Mouse (Mus musculus) CH12.LX (cell line): ENCODE measurements around the gene Rbbp5. TPM values are rescaled to one million over a fixed set of nuclear protein-coding genes. Genes with fewer than 3 reads are reported as not detected.

ENCODE experiments used
- DNase-seq: peaks from one replicate; pipeline ENCODE4 v3.0.0-alpha.2; 2013; ENCODE audit errors: extremely low read depth
- H3K27ac ChIP-seq: 2 replicates; pipeline ENCODE4 v1.5.1; 2012; ENCODE audit warnings: low read depth, mild to moderate bottlenecking, control low read depth, moderate library complexity; ENCODE audit not compliant: insufficient read depth
- H3K27me3 ChIP-seq: replicated peaks from 2 replicates; pipeline ENCODE3; 2012; ENCODE audit warnings: inconsistent platforms
- H3K36me3 ChIP-seq, 2 experiments: replicated peaks in 1 of 2; 2 replicates each; pipeline versions ENCODE3 to v1.6.1; 2012; ENCODE audit warnings: inconsistent platforms in 1 of 2, low read length in 1 of 2, mild to moderate bottlenecking in 1 of 2, mixed read lengths in 1 of 2, moderate library complexity in 1 of 2; ENCODE audit not compliant: control insufficient read depth in 1 of 2, insufficient read depth in 1 of 2
- H3K4me1 ChIP-seq, 2 experiments: 2 replicates each; pipeline ENCODE4 v1.6.1; 2012; ENCODE audit warnings: inconsistent platforms in 1 of 2, moderate library complexity in 1 of 2; ENCODE audit not compliant: insufficient read depth in 2 of 2, control insufficient read depth in 1 of 2
- H3K4me2 ChIP-seq: 2 replicates; pipeline ENCODE4 v1.6.1; 2012; ENCODE audit warnings: low read depth, mild to moderate bottlenecking, control low read depth; ENCODE audit not compliant: poor library complexity, insufficient read depth, severe bottlenecking
- H3K4me3 ChIP-seq, 3 experiments: fragments of 150-350 bp in 1 of 3; sonication (generic) in 1 of 3; replicated peaks in 1 of 3; 2 replicates each; pipeline versions ENCODE3 to v1.5.1; 2011 to 2012; ENCODE audit warnings: low read depth in 2 of 3, low read length in 2 of 3, mild to moderate bottlenecking in 2 of 3, moderate library complexity in 2 of 3, control low read depth in 1 of 3, improper control_type of control experiment in 1 of 3, inconsistent platforms in 1 of 3, mixed read lengths in 1 of 3; ENCODE audit not compliant: poor library complexity in 1 of 3
- H3K79me2 ChIP-seq: replicated peaks from 2 replicates; pipeline ENCODE4 v1.6.1; 2012; ENCODE audit warnings: mild to moderate bottlenecking, moderate library complexity; ENCODE audit not compliant: control insufficient read depth, poor library complexity, insufficient read depth, severe bottlenecking; ENCODE audit errors: extremely low read depth
- H3K9ac ChIP-seq: 2 replicates; pipeline ENCODE4 v1.6.1; 2012; ENCODE audit warnings: low read depth, mild to moderate bottlenecking, control low read depth, moderate library complexity; ENCODE audit not compliant: insufficient read depth
- H3K9me3 ChIP-seq: replicated peaks from 2 replicates; pipeline ENCODE3; 2012; ENCODE audit warnings: low read length, inconsistent platforms, mixed read lengths
- BHLHE40 ChIP-seq: IDR thresholded peaks from 2 replicates; pipeline ENCODE4 v1.6.1; 2011; ENCODE audit warnings: mild to moderate bottlenecking, low read depth, low read length, improper control_type of control experiment
- CHD1 ChIP-seq: IDR thresholded peaks from 2 replicates; pipeline ENCODE4 v1.6.1; 2012; ENCODE audit warnings: low read depth, low read length, improper control_type of control experiment, inconsistent platforms
- CHD2 ChIP-seq: IDR thresholded peaks from 2 replicates; pipeline ENCODE4 v1.6.1; 2011; ENCODE audit warnings: low read length, improper control_type of control experiment
- CTCF ChIP-seq, 2 experiments: IDR thresholded peaks in 1 of 2; conservative IDR thresholded peaks in 1 of 2; 2 replicates each; pipeline ENCODE4 v1.5.1; 2011 to 2012; ENCODE audit warnings: low read depth in 2 of 2, low read length in 2 of 2, improper control_type of control experiment in 1 of 2, inconsistent platforms in 1 of 2, mild to moderate bottlenecking in 1 of 2, moderate library complexity in 1 of 2
- ELF1 ChIP-seq: IDR thresholded peaks from 2 replicates; pipeline ENCODE4 v1.6.1; 2014; ENCODE audit warnings: low read depth, mild to moderate bottlenecking, inconsistent platforms, low read length, improper control_type of control experiment
- EP300 ChIP-seq: IDR thresholded peaks from 2 replicates; pipeline ENCODE4 v1.6.1; 2011; ENCODE audit warnings: low read length, improper control_type of control experiment
- ETS1 ChIP-seq: conservative IDR thresholded peaks from 2 replicates; pipeline ENCODE4 v1.6.1; 2012; ENCODE audit warnings: low read depth, mild to moderate bottlenecking, inconsistent platforms, low read length, improper control_type of control experiment, moderate library complexity
- IRF4 ChIP-seq: IDR thresholded peaks from 2 replicates; pipeline ENCODE4 v1.6.1; 2014; ENCODE audit warnings: low read depth, mild to moderate bottlenecking, inconsistent platforms, low read length, improper control_type of control experiment
- KAT2A ChIP-seq: IDR thresholded peaks from 2 replicates; pipeline ENCODE4 v1.6.1; 2012; ENCODE audit warnings: low read length, improper control_type of control experiment, inconsistent platforms; ENCODE audit not compliant: insufficient replicate concordance
- MAFK ChIP-seq: IDR thresholded peaks from 2 replicates; pipeline ENCODE4 v1.6.1; 2011; ENCODE audit warnings: low read length, improper control_type of control experiment; ENCODE audit not compliant: insufficient replicate concordance
- MAZ ChIP-seq: IDR thresholded peaks from 2 replicates; pipeline ENCODE4 v1.6.1; 2012; ENCODE audit warnings: low read depth, mild to moderate bottlenecking, inconsistent platforms, low read length, improper control_type of control experiment, moderate library complexity
- MEF2A ChIP-seq: IDR thresholded peaks from 2 replicates; pipeline ENCODE4 v1.6.1; 2014; ENCODE audit warnings: low read depth, mild to moderate bottlenecking, inconsistent platforms, low read length, improper control_type of control experiment, borderline replicate concordance
- MXI1 ChIP-seq: IDR thresholded peaks from 2 replicates; pipeline ENCODE4 v1.6.1; 2011; ENCODE audit warnings: mild to moderate bottlenecking, low read depth, low read length, improper control_type of control experiment
- NRF1 ChIP-seq: IDR thresholded peaks from 2 replicates; pipeline ENCODE4 v1.6.1; 2014; ENCODE audit warnings: low read depth, mild to moderate bottlenecking, inconsistent platforms, low read length, improper control_type of control experiment, moderate library complexity
- PAX5 ChIP-seq: IDR thresholded peaks from 2 replicates; pipeline ENCODE4 v1.6.1; 2012; ENCODE audit warnings: low read length, inconsistent platforms, mixed read lengths
- RAD21 ChIP-seq: IDR thresholded peaks from 2 replicates; pipeline ENCODE4 v1.6.1; 2011; ENCODE audit warnings: low read depth, mild to moderate bottlenecking, low read length, improper control_type of control experiment, moderate library complexity
- RCOR1 ChIP-seq: conservative IDR thresholded peaks from 2 replicates; pipeline ENCODE4 v1.6.1; 2012; ENCODE audit warnings: low read depth, mild to moderate bottlenecking, inconsistent platforms, low read length, improper control_type of control experiment
- SMC3 ChIP-seq: IDR thresholded peaks from 2 replicates; pipeline ENCODE4 v1.6.1; 2011; ENCODE audit warnings: low read depth, low read length, improper control_type of control experiment
- TBP ChIP-seq: conservative IDR thresholded peaks from 2 replicates; pipeline ENCODE4 v1.6.1; 2011; ENCODE audit warnings: low read depth, low read length, improper control_type of control experiment
- TCF12 ChIP-seq: IDR thresholded peaks from 2 replicates; pipeline ENCODE4 v1.6.1; 2014; ENCODE audit warnings: low read depth, mild to moderate bottlenecking, inconsistent platforms, low read length, improper control_type of control experiment
- UBTF ChIP-seq: IDR thresholded peaks from 2 replicates; pipeline ENCODE4 v1.6.1; 2012; ENCODE audit warnings: low read depth, mild to moderate bottlenecking, inconsistent platforms, low read length, improper control_type of control experiment, moderate library complexity
- USF1 ChIP-seq: IDR thresholded peaks from 2 replicates; pipeline ENCODE4 v1.6.1; 2014; ENCODE audit warnings: low read depth, mild to moderate bottlenecking, inconsistent platforms, low read length, improper control_type of control experiment
- USF2 ChIP-seq: conservative IDR thresholded peaks from 2 replicates; pipeline ENCODE4 v1.6.1; 2011; ENCODE audit warnings: low read depth, low read length, improper control_type of control experiment
- ZC3H11A ChIP-seq: IDR thresholded peaks from 2 replicates; pipeline ENCODE4 v1.6.1; 2012; ENCODE audit warnings: low read depth, mild to moderate bottlenecking, inconsistent platforms, low read length, improper control_type of control experiment
- dilution Hi-C: fragments of 300-500 bp; cut with MboI; formaldehyde crosslinking; loops from 2 replicates; pipeline ENCODE4 v1.14.3; 2020; ENCODE audit warnings: low sequenced_read_pairs; ENCODE audit not compliant: extremely low pct_unique_long_range_greater_than_20kb, extremely low pct_ligation_motif_present
- in situ Hi-C: fragments of 300-500 bp; cut with MboI; formaldehyde crosslinking; loops from 3 replicates; pipeline ENCODE4 v1.14.3; 2019; ENCODE audit warnings: low sequenced_read_pairs, low pct_ligation_motif_present, low pct_unique_long_range_greater_than_20kb, mixed read lengths
- polyA plus RNA-seq: library from polyadenylated mRNA; unstranded; fragments of >175 nt; gene quantifications from 2 replicates; pipeline ENCODE4 v1.2.1, GENCODE M21; 2012; ENCODE audit warnings: low read depth; ENCODE audit not compliant: insufficient read length
- total RNA-seq, 2 experiments: library from RNA; depleted of rRNA; stranded (reverse); fragments of 300-350 nt in 1 of 2; fragments of >200 nt in 1 of 2; gene quantifications; 2 replicates each; pipeline ENCODE4 v1.2.3; 2012 to 2014

Rbbp5 gene
- total and polyA plus RNA-seq, 3 experiments = 36.9 to 52.5 (median 50.3) TPM

DNA sequence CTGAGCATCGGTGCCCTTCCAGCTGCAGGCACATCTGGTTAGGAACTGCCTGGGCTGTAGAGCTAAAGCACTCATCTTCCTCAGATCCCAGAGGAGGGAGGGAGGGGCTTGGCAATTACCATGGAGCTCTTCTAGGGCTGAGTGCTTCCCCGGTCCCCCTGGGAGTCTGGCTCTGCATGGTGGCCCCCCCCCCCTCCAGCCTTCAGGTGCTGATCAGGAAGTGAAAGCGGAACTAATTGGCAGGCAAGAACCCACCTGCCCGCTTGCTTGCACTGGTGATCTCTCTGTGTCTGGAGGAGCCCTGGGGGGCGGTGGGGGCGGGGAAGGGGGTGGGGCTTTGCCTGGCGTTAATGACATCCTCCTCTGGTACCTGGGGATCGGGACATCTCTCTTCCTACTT, 56.7 kb downstream of the Rbbp5 start:
- peaks cover 35 to 64% of the 10 kb centered on the region in 2 experiments for H3K4me1 ChIP-seq
- no peak overlapping the region for H3K27ac ChIP-seq
- H3K9ac ChIP-seq = no peak overlapping the region
- peak overlapping the region in 1 of 3 experiments; percentile 6 for H3K4me3 ChIP-seq
- TF ChIP-seq IRF4 (peak; percentile 85), ZC3H11A (no peak), CHD1 (no peak), MAFK (no peak), ETS1 (peak; percentile 66; the same call in 1 of the 2 replicates), EP300 (peak; percentile 62), CTCF (conservative IDR thresholded peaks at IDR 0.05 in 1 of 2, IDR thresholded peaks at IDR 0.05 in 1 of 2; ENCODE audit: low read depth in 2 of 2, low read length in 2 of 2) (no peak), MAZ (peak; percentile 77), TCF12 (peak; percentile 96), CHD2 (peak; percentile 69), MXI1 (no peak), SMC3 (no peak), ELF1 (peak; percentile 59), BHLHE40 (peak; percentile 58; the same call in 1 of the 2 replicates), UBTF (no peak), USF1 (no peak), MEF2A (0 out of 2 replicates have a peak, but pooled peaks have one; percentile 46)
- TF ChIP-seq, all 38 proteins: peak for 9
- Histone ChIP-seq H3K36me3 (no peaks in the 10 kb centered on the region), H3K79me2 (no peaks in the 10 kb centered on the region), H3K27me3 (peaks cover 46% of the 10 kb centered on the region), H3K9me3 (no peaks in the 10 kb centered on the region), H3K4me2 (peak overlapping the region; percentile 63)
- in situ Hi-C loops (no loop called here), dilution Hi-C loops (no loop called here)
- DNase-seq = peak; percentile 74

DNA sequence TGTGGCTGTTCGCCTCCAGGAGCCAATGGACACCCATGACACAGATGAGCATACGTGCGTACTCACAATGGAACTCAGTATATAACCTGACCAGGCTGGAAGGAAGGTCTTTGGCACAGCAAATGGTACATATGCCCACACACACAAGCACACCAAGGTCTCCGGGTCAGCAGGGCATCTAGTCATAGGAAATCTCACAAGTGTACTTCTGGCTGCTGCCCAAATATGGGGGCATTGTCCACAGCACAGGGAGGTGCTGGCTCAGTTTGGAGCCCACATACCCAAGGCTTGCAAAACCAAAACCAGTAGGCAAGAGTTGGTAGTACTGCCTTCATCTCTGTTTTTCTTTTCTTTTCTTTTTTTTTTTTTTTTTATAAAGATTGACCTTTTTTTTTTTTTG, 58.4 kb downstream of the Rbbp5 start:
- H3K4me1 ChIP-seq = peaks cover 32 to 57% of the 10 kb centered on the region in 2 experiments
- H3K9me3 ChIP-seq = no peaks in the 10 kb centered on the region
- H3K36me3 ChIP-seq = no peaks in the 10 kb centered on the region
- dilution Hi-C loops (no loop called here), in situ Hi-C loops (no loop called here)
- H3K9ac ChIP-seq = no peak overlapping the region
- H3K4me3 ChIP-seq = no peak overlapping the region
- no peak for DNase-seq
- H3K27ac ChIP-seq = no peak overlapping the region
- no peak for TF ChIP-seq NRF1
- TF ChIP-seq CHD2 = no peak
- no peak for TF ChIP-seq MEF2A
- TF ChIP-seq RCOR1 = no peak
- no peak for TF ChIP-seq PAX5
- no peak for TF ChIP-seq MXI1
- no peak for TF ChIP-seq RAD21
- no peak for TF ChIP-seq KAT2A
- TF ChIP-seq TBP = no peak
- TF ChIP-seq USF2 = no peak
- no peak for TF ChIP-seq USF1
- no peak for TF ChIP-seq SMC3
- no peaks in the 10 kb centered on the region for H3K79me2 ChIP-seq
- H3K27me3 ChIP-seq = peaks cover 55% of the 10 kb centered on the region
- H3K4me2 ChIP-seq = no peak overlapping the region
